Mouse (Mus musculus) CH12.LX (cell line): ENCODE data around the gene Gm20422.

Source experiments
- KAT2A ChIP-seq: IDR thresholded peaks from 2 replicates; pipeline ENCODE4 v1.6.1; 2012; ENCODE audit warnings: low read length, improper control_type of control experiment, inconsistent platforms; ENCODE audit not compliant: insufficient replicate concordance
- POLR2A ChIP-seq: IDR thresholded peaks from 2 replicates; pipeline ENCODE4 v1.6.1; 2011; ENCODE audit warnings: low read depth, mild to moderate bottlenecking, improper control_type of control experiment, low read length

- TF ChIP-seq POLR2A, result no peak
- no peak for TF ChIP-seq KAT2A
Measured at GRCm38 (mm10) chr8:69794901-69795300, 20.2 kb upstream of the Gm20422 start.
